Mouse (Mus musculus) gastrocnemius, postnatal 14 days (tissue): ENCODE results near the gene 2010111I01Rik. TPM values are rescaled to one million over a fixed set of nuclear protein-coding genes. Genes with fewer than 3 reads are reported as not detected.

Experiments
- DNase-seq: peaks from one replicate; pipeline ENCODE4 v3.0.0; 2021; ENCODE audit warnings: mixed read lengths
- intact Hi-C: fragments of 180-260 bp; cut with DNase I; formaldehyde crosslinking; loops from one replicate; pipeline ENCODE4 v1.15.1; 2025; ENCODE audit warnings: low total_unique reads
- total RNA-seq, 2 experiments: library from RNA; stranded (reverse); gene quantifications; 2 replicates each; pipeline ENCODE4 v1.2.3; 2021

2010111I01Rik gene
- total RNA-seq, 2 experiments from 2014 or later: 54.1 to 54.3 TPM

- peak; percentile 36 for DNase-seq
- intact Hi-C loops: no loop called here
These were observed 170.3 kb downstream of the 2010111I01Rik start for GRCm38 (mm10) chr13:63134879-63135421.

- DNase-seq: no peak
- intact Hi-C loops: no loop called here
These were observed 171.3 kb downstream of the 2010111I01Rik start for GRCm38 (mm10) chr13:63135994-63136393.

GRCm38 (mm10) chr13:63136775-63137174 is 172.1 kb downstream of the 2010111I01Rik start:
- intact Hi-C loops: no loop called here
- DNase-seq: no peak

DNA sequence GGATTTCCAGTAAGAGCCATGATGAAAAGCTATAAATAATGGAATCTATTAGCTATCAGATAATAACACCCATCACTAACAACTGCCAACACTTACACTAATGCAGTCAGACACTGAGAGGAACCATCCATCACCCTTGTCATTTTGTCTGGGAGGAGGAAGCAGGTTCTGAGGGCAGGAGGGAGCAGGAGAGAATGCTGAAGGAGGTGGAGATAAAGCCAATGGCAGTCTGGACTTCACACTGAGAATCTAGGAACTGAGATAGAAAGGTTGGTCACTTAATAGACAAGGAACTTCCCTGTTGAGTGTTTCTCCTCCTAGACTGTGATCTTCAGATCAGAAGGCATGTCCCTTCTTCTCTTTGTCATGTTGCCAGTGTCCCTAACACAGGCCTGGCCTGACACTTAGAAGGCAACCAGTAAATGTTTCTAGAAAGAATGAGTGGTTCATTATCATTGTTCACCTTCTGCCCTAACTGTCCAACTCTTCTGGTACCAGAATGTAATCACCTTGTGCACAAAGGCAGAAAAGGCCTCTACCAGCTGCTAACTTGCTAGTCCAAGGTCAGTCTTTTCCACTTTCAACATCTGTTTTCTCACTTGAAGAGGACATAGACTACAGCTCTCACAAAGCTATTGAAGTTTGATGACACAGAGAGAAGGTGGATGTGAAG is 173.8 kb downstream of the 2010111I01Rik start:
- no peak for DNase-seq
- intact Hi-C loops: no loop called here

- DNase-seq: no peak
- intact Hi-C loops: no loop called here
These were observed 175.0 kb downstream of the 2010111I01Rik start for GRCm38 (mm10) chr13:63139463-63140226.

DNA sequence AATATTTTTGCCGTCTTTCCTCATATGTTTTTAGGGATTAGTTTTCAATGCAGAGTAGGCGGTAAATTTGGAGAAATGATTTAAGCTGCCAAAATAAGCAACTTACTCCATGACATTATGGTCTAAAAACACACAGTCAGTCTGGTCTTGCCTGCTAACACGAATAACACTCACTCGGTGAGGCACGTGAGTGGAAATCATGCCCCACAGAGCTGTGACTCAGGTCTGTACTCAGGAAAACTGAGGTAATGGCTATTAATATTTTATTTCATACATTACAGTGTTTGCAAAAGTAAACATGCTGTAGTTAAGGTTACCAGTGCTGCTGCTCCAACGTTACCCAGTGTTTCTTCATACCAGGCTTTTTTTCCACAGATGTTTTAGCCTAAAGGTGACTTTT is 176.1 kb downstream of the 2010111I01Rik start:
- intact Hi-C loops: no loop called here
- DNase-seq: no peak

GRCm38 (mm10) chr13:63141275-63141674 is 176.6 kb downstream of the 2010111I01Rik start:
- DNase-seq: no peak
- intact Hi-C loops: no loop called here

DNA sequence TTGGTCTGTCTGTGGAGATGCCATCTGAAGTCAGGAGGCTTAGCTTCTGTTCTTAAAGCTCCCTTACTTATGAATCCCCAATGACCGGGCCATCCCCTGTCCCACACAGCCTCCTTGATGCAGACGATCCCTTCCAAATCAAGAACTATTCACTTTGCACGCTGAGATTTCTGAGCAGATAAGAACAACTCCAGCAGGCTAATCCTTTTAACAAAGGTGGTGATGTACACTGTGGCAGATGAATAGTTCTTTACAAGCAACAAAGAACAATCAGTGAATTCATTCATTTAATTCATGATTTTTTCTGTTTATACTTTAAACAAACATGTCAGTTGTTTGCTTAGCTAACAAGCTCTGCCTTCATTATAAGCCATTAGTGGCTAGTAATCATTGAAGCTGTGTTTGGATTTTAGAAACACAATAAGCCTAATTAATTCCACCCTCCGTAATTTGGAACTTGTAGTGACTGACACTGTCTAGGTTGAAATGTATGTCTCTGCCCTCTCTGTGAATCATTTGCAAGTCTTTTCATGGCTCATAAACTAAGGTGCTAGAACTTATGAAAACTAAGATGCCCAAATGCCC is 182.0 kb downstream of the 2010111I01Rik start:
- DNase-seq: no peak
- intact Hi-C loops: no loop called here

DNA sequence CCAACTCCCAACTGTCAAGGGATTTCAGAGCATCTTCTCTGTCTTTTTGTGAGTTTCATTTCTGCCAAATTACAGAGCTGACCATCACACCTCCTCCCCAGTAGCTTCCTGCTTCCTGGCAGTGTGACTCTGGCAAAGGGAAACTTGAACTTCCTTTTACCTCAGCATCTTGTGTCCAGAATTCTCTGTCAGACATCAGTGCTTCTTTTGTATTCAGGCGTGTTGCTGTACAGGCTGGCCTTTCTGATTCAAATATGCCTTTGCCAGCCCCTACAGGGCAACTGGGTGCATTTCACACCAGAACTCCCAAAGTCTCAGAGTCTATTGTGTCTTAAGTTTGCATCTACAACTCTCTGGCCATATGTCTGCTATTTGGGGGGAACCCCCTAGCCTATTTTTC is 183.5 kb downstream of the 2010111I01Rik start:
- intact Hi-C loops: no loop called here

GRCm38 (mm10) chr13:63150470-63151020 is 185.9 kb downstream of the 2010111I01Rik start:
- no peak for DNase-seq
- intact Hi-C loops: no loop called here

More for the DNA sequence above, 183.5 kb downstream of the 2010111I01Rik start:
- no peak for DNase-seq

- intact Hi-C loops: no loop called here
- no peak for DNase-seq
These were observed 186.5 kb downstream of the 2010111I01Rik start for GRCm38 (mm10) chr13:63151028-63151738.

GRCm38 (mm10) chr13:63152498-63152897 is 187.8 kb downstream of the 2010111I01Rik start:
- intact Hi-C loops: no loop called here
- DNase-seq: no peak

DNA sequence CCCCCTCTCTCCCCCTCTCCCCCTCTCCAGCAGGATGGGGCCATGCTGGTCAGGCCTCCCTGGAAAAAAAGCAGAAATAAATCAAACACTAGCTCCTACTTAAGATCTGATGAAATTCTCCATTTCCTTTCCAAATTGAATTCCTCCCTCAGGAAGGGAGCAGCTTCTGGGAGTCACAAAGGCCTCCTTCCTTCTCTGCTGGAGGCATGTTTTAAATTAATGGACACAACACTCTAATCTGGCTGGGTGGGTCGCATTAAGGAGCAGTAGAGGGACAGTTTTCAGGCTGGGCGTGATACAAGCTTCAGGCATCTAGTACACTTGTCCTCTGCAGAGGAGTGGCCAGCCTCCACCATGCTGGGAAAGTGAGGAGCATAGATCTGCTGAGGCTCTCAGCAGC is 188.7 kb downstream of the 2010111I01Rik start:
- intact Hi-C loops: no loop called here
- DNase-seq: no peak

DNA sequence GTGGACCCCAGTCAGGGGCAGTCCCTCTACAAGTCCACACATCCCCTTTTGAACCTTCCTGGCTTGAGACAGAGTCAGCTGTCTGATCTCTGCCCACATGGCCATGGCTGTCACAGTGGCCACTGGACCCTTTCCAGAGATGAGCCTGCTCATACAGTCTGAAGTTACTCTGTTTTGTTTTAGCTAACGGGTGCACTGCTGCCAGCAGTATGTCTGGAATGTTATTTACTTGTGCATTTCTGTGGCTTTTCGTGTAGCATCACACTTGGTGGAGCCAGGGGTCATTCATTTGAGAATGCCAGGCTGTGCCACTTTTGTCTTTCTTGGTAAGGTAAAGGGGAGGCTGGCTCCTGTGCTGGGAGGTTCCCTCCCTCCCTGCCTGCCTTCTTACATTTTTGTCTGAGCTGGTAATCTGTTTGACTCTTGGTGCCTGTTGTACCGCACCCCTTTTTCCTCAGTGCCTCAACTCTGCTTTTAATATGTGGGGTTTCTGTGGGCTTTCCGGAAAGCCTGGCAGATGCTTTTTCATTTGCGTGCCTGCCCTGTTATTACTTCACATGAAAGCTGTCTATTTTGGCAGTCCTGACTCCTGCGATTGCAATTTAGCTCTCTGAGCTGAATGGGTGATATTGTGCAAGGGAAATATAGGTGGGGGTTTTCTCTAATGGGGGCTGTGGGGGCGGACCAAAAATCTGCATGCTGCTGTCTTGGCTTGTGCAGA is 190.3 kb downstream of the 2010111I01Rik start:
- intact Hi-C loops: no loop called here
- peak; percentile 64 for DNase-seq

- intact Hi-C loops: no loop called here
- DNase-seq: no peak
These were observed 191.6 kb downstream of the 2010111I01Rik start for GRCm38 (mm10) chr13:63156264-63156663.

- peak; percentile 27 for DNase-seq
- intact Hi-C loops: no loop called here
These were observed 205.8 kb downstream of the 2010111I01Rik start for GRCm38 (mm10) chr13:63170282-63171073.

DNA sequence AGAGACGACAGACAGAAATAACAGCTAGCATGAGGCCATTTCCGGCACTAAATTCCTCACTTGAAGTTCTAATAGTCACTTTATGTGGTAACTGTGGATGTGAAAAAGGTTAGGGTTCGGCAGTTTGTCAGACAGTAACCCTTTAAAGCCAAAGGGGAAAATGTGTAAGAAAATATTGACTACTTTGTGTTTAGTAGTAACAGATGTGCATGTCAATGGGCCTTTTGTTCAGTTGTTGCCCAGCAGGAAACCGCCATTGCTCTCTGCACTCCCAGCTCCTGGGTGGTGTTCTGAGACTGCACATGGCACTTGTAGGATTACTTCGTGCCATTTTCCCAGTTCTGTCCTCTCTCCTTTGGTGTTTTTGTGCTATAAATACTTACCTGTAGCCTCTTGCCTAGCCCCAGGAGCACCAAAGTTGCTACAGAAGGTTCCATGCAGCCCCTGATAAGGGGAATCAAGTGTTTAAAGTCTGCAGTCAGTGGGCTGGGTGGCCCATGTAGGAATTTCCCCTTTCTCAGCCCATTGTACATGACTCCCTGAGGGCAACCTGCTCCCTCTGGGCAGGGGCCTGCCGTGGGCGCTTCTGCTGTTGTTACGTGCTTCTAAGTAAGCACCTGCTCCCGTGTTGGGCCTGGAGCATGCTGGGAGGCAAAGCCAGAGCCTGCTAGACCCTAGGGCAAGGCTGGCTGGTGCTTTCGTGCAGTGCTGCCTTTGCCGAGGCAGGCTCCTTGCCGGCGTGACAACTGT is 206.8 kb downstream of the 2010111I01Rik start:
- no peak for DNase-seq
- intact Hi-C loops: no loop called here
